Mouse (Mus musculus): Measurements from ENCODE around the gene Msrb3. TPM values are rescaled to one million over a fixed set of nuclear protein-coding genes. Genes with fewer than 3 reads are reported as not detected.

Gene Msrb3
- polyA plus RNA-seq, 1 experiment, result not detected

- Histone ChIP-seq H3K4me1 (ENCODE audit: control insufficient read depth) (peaks cover 4% of the 10 kb centered on the region), H3K27me3 (ENCODE audit: control insufficient read depth) (peaks cover 3% of the 10 kb centered on the region), H3K4me3 (replicated peaks) (no peak overlapping the region), H3K9me3 (ENCODE audit: control insufficient read depth, low read length) (no peaks in the 10 kb centered on the region), H3K36me3 (ENCODE audit: control insufficient read depth) (no peaks in the 10 kb centered on the region)
- TF ChIP-seq TAL1 (IDR thresholded peaks at IDR 0.05; ENCODE audit: low read length) (no peak), GATA1 (IDR thresholded peaks at IDR 0.05; ENCODE audit: low read length) (no peak)
Observed at GRCm38 (mm10) chr10:120873646-120874201, 25.2 kb downstream of the Msrb3 start.

DNA sequence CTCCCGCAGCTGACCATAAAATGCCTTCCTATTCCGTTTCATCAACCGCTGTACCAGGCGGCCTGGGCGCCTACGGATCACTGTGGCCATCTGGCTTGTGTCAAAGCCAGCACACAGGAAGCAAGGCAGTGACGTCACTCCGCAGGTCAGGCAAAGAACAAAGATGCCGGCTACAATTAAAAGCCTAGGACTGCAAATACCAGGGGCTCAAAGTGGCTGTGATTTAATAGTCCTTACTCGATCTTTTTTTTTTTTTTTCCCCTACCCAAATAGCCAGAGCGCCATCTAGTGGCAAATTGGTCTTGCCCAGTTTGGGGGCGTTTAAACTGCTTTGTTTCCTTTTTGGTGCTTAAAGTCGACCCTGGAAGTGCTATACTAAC is 26.4 kb downstream of the Msrb3 start:
- H3K9me3 ChIP-seq (ENCODE audit: control insufficient read depth, low read length), result no peaks in the 10 kb centered on the region
- no peak overlapping the region for H3K4me3 ChIP-seq (replicated peaks)
- H3K4me1 ChIP-seq (ENCODE audit: control insufficient read depth), result peaks cover 4% of the 10 kb centered on the region
- H3K36me3 ChIP-seq (ENCODE audit: control insufficient read depth), result no peaks in the 10 kb centered on the region
- no peak for TF ChIP-seq TAL1 (IDR thresholded peaks at IDR 0.05; ENCODE audit: low read length)
- no peak for TF ChIP-seq GATA1 (IDR thresholded peaks at IDR 0.05; ENCODE audit: low read length)
- peaks cover 3% of the 10 kb centered on the region for H3K27me3 ChIP-seq (ENCODE audit: control insufficient read depth)

DNA sequence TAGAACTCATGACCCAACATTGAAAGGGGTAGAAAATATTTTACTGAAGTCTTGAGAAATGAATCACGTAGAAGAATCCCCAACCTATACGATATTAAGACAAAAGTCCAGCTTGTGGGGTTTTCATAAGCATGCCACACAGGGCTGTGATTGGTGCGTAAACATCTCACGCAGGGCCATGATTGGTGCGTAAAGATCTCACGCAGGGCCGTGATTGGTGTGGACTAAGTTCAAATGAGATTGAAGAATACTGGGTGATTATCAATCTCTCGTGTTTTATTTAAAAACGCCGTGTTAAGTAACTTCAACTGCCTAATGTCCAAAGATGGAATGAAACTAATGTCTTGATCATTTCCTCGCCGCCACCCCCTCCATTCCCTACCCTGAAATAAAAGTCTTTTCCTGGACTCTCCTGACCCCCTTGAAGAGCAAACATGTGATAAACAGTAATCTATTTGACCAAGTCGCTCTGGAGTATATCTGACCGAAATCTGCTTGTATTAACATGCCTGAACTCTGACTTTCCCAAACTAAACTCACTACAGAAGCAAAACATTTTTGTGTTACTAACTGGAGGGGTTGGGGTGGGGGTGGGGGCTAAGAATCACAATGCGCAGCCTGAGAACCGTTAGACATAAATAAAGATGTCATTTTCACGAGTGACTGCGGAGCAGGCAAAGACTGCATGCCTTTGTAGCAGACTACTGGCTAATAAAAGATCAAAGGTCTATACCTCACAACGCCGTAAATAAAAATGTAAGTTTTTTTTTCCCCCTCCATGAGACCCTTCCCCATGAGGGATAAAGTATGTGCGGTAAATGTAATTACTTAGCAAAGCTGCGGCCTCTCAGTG is 27.0 kb downstream of the Msrb3 start:
- TF ChIP-seq GATA1 (IDR thresholded peaks at IDR 0.05; ENCODE audit: low read length) (no peak), TAL1 (IDR thresholded peaks at IDR 0.05; ENCODE audit: low read length) (no peak)
- no peaks in the 10 kb centered on the region for H3K36me3 ChIP-seq (ENCODE audit: control insufficient read depth)
- H3K4me3 ChIP-seq (replicated peaks), result no peak overlapping the region
- no peaks in the 10 kb centered on the region for H3K9me3 ChIP-seq (ENCODE audit: control insufficient read depth, low read length)
- peaks cover 4% of the 10 kb centered on the region for H3K4me1 ChIP-seq (ENCODE audit: control insufficient read depth)
- H3K27me3 ChIP-seq (ENCODE audit: control insufficient read depth), result peaks cover 3% of the 10 kb centered on the region

- H3K27me3 ChIP-seq (ENCODE audit: control insufficient read depth), result peaks cover 3% of the 10 kb centered on the region
- H3K4me1 ChIP-seq (ENCODE audit: control insufficient read depth), result peaks cover 3% of the 10 kb centered on the region
- TF ChIP-seq GATA1 (IDR thresholded peaks at IDR 0.05; ENCODE audit: low read length) (no peak), TAL1 (IDR thresholded peaks at IDR 0.05; ENCODE audit: low read length) (no peak)
- no peaks in the 10 kb centered on the region for H3K36me3 ChIP-seq (ENCODE audit: control insufficient read depth)
- H3K4me3 ChIP-seq (replicated peaks), result no peak overlapping the region
- no peaks in the 10 kb centered on the region for H3K9me3 ChIP-seq (ENCODE audit: control insufficient read depth, low read length)
Observed at GRCm38 (mm10) chr10:120871096-120871495, 27.8 kb downstream of the Msrb3 start.

DNA sequence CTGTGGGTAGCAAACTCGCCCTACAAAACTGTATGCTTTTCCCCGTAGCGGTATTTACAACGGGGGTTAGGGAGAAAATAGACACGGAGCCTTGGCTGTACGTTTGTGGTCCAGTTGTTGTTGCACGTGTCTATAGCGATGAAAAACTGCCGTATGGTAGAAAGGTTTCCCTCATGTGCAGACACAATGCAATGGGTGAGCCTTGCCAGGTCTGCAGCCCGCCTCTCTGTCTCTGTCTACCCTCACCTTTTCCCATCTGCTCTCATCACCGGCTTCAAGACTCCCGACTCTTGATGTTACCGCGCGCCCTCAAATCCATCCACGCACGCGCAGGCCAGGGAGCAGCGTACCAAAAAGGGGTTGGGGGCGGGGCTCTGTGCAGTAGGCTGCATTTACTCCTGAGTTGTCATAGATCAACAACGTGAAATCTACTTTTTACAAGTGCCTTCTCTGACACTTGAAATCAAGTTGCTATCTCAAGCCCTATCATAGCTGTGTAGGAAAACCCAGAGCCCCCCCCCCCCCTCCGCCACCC is 29.6 kb downstream of the Msrb3 start:
- no peak for TF ChIP-seq TAL1 (IDR thresholded peaks at IDR 0.05; ENCODE audit: low read length)
- no peak for TF ChIP-seq GATA1 (IDR thresholded peaks at IDR 0.05; ENCODE audit: low read length)
- no peak overlapping the region for H3K4me3 ChIP-seq (replicated peaks)
- no peaks in the 10 kb centered on the region for H3K36me3 ChIP-seq (ENCODE audit: control insufficient read depth)
- no peaks in the 10 kb centered on the region for H3K9me3 ChIP-seq (ENCODE audit: control insufficient read depth, low read length)
- H3K27me3 ChIP-seq (ENCODE audit: control insufficient read depth), result peaks cover 3% of the 10 kb centered on the region
- H3K4me1 ChIP-seq (ENCODE audit: control insufficient read depth), result no peaks in the 10 kb centered on the region

- Histone ChIP-seq H3K36me3 (ENCODE audit: control insufficient read depth) (no peaks in the 10 kb centered on the region), H3K27me3 (ENCODE audit: control insufficient read depth) (no peaks in the 10 kb centered on the region), H3K9me3 (ENCODE audit: control insufficient read depth, low read length) (no peaks in the 10 kb centered on the region), H3K4me3 (replicated peaks) (no peak overlapping the region), H3K4me1 (ENCODE audit: control insufficient read depth) (no peaks in the 10 kb centered on the region)
- TF ChIP-seq GATA1 (IDR thresholded peaks at IDR 0.05; ENCODE audit: low read length) (no peak), TAL1 (IDR thresholded peaks at IDR 0.05; ENCODE audit: low read length) (no peak)
Observed at GRCm38 (mm10) chr10:120864446-120864845, 34.5 kb downstream of the Msrb3 start.

GRCm38 (mm10) chr10:120861674-120862073 is 37.2 kb downstream of the Msrb3 start:
- TF ChIP-seq GATA1 (IDR thresholded peaks at IDR 0.05; ENCODE audit: low read length) (no peak), TAL1 (IDR thresholded peaks at IDR 0.05; ENCODE audit: low read length) (no peak)
- H3K27me3 ChIP-seq (ENCODE audit: control insufficient read depth), result no peaks in the 10 kb centered on the region
- H3K4me1 ChIP-seq (ENCODE audit: control insufficient read depth), result no peaks in the 10 kb centered on the region
- no peak overlapping the region for H3K4me3 ChIP-seq (replicated peaks)
- H3K36me3 ChIP-seq (ENCODE audit: control insufficient read depth), result no peaks in the 10 kb centered on the region
- H3K9me3 ChIP-seq (ENCODE audit: control insufficient read depth, low read length), result no peaks in the 10 kb centered on the region

DNA sequence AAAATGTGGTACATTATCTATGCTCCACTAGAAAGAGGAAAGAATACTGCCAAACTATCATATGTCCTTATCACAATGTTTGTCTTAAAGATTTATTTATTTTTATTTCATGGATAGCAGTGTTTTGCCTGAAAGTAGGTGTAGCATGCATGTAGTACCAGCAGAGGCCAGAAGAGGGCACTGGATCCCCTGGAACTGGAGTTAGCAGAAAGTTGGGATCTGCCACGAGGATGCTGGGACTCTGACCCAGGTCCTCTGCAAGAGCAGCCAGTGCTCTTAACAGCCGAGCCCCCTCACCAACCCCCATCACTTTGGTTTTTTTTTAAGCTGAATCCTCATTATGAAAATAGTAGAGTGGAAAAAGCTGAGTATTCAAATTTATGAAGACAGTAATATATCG is 37.7 kb downstream of the Msrb3 start:
- no peak overlapping the region for H3K4me3 ChIP-seq (replicated peaks)

GRCm38 (mm10) chr10:120857531-120858001 is 41.3 kb downstream of the Msrb3 start:
- no peaks in the 10 kb centered on the region for H3K4me1 ChIP-seq (ENCODE audit: control insufficient read depth)
- no peaks in the 10 kb centered on the region for H3K36me3 ChIP-seq (ENCODE audit: control insufficient read depth)
- no peaks in the 10 kb centered on the region for H3K27me3 ChIP-seq (ENCODE audit: control insufficient read depth)
- no peak for TF ChIP-seq TAL1 (IDR thresholded peaks at IDR 0.05; ENCODE audit: low read length)
- no peak for TF ChIP-seq GATA1 (IDR thresholded peaks at IDR 0.05; ENCODE audit: low read length)
- H3K9me3 ChIP-seq (ENCODE audit: control insufficient read depth, low read length), result no peaks in the 10 kb centered on the region
- H3K4me3 ChIP-seq (replicated peaks), result peak overlapping the region; percentile 10

More for the DNA sequence above, 37.7 kb downstream of the Msrb3 start:
- no peak for TF ChIP-seq GATA1 (IDR thresholded peaks at IDR 0.05; ENCODE audit: low read length)
- no peak for TF ChIP-seq TAL1 (IDR thresholded peaks at IDR 0.05; ENCODE audit: low read length)
- H3K36me3 ChIP-seq (ENCODE audit: control insufficient read depth), result no peaks in the 10 kb centered on the region
- H3K27me3 ChIP-seq (ENCODE audit: control insufficient read depth), result no peaks in the 10 kb centered on the region
- H3K9me3 ChIP-seq (ENCODE audit: control insufficient read depth, low read length), result no peaks in the 10 kb centered on the region
- no peaks in the 10 kb centered on the region for H3K4me1 ChIP-seq (ENCODE audit: control insufficient read depth)

Measured in erythroblast, embryonic 14.5 days (primary cell).